Mouse (Mus musculus) layer of hippocampus, adult 18-20 months (tissue): Measurements from ENCODE around the gene Glt28d2. TPM values are rescaled to one million over a fixed set of nuclear protein-coding genes. Genes with fewer than 3 reads are reported as not detected.
"Not testable (repeated sequence)": the region's sequence is repeated elsewhere in the genome, so short reads cannot be mapped to it uniquely, and the experiment has no call there.

ENCODE experiments used
- DNase-seq, 2 experiments: peaks; one replicate each; pipeline ENCODE4 v3.0.0; 2022; ENCODE audit warnings: low spot score in 2 of 2
- long read RNA-seq: library from polyadenylated mRNA; stranded (forward); transcript quantifications from one replicate; pipeline ENCODE4 v2.0.0, GENCODE M21; 2021
- total RNA-seq, 2 experiments: library from RNA; stranded (reverse); gene quantifications; 2 replicates each; pipeline ENCODE4 v1.2.3; 2021

Glt28d2 gene
- under 1 TPM; 0.17 to 0.23 TPM for total RNA-seq
- long read RNA-seq = 0 reads

GRCm38 (mm10) chr3:85887239-85887827, at the start of gene Glt28d2, which contains the start of gene Gm37240:
Gene Glt28d2, minus strand, starts transcription at chr3:85887516.
Gene Gm37240, minus strand, starts transcription at chr3:85887518.
- DNase-seq = peak; percentile 29 to 46

GRCm38 (mm10) chr3:85933586-85933985, 46.3 kb upstream of the Glt28d2 start:
- DNase-seq = no peak

GRCm38 (mm10) chr3:85931859-85932258, 44.5 kb upstream of the Glt28d2 start:
- no peak for DNase-seq

- no peak for DNase-seq
These were observed 43.4 kb upstream of the Glt28d2 start for GRCm38 (mm10) chr3:85930671-85931255.

- DNase-seq = no peak
These were observed 42.4 kb upstream of the Glt28d2 start for GRCm38 (mm10) chr3:85929711-85930110.

GRCm38 (mm10) chr3:85928140-85928611, 40.9 kb upstream of the Glt28d2 start:
- peak; percentile 19 to 58 for DNase-seq

- no peak for DNase-seq
These were observed 40.0 kb upstream of the Glt28d2 start for GRCm38 (mm10) chr3:85927296-85927695.

- DNase-seq = peak; percentile 69 to 91
These were observed 36.9 kb upstream of the Glt28d2 start for GRCm38 (mm10) chr3:85923954-85924945.

GRCm38 (mm10) chr3:85923343-85923742, 36.0 kb upstream of the Glt28d2 start:
- DNase-seq = peak in 1 of 2 experiments; percentile 8

- no peak for DNase-seq
These were observed 35.0 kb upstream of the Glt28d2 start for GRCm38 (mm10) chr3:85922331-85922730.

GRCm38 (mm10) chr3:85920671-85921070, 33.4 kb upstream of the Glt28d2 start:
- DNase-seq = not testable (repeated sequence)

GRCm38 (mm10) chr3:85917600-85917999, 30.3 kb upstream of the Glt28d2 start:
- peak; percentile 16 to 64 for DNase-seq

GRCm38 (mm10) chr3:85914806-85915205, 27.5 kb upstream of the Glt28d2 start:
- DNase-seq = no peak

GRCm38 (mm10) chr3:85907136-85907535, 19.8 kb upstream of the Glt28d2 start:
- no peak for DNase-seq

GRCm38 (mm10) chr3:85904371-85904770, 17.1 kb upstream of the Glt28d2 start:
- DNase-seq = no peak

- no peak for DNase-seq
These were observed 7.7 kb upstream of the Glt28d2 start for GRCm38 (mm10) chr3:85895020-85895419.

- peak; percentile 21 to 26 for DNase-seq
These were observed 4.3 kb upstream of the Glt28d2 start for GRCm38 (mm10) chr3:85891571-85891970.

- no peak for DNase-seq
These were observed 930 bp upstream of the Glt28d2 start for GRCm38 (mm10) chr3:85888221-85888671.

GRCm38 (mm10) chr3:85886636-85887238, 579 bp downstream of the Glt28d2 start:
- no peak for DNase-seq

GRCm38 (mm10) chr3:85885906-85886305, 1.4 kb downstream of the Glt28d2 start:
- DNase-seq = no peak

- no peak for DNase-seq
These were observed 6.6 kb downstream of the Glt28d2 start for GRCm38 (mm10) chr3:85880687-85881086.
